Mouse (Mus musculus) ES-Bruce4 (cell line): ENCODE measurements at regions not wholly inside any gene's neighbourhood (a gene's known extent, or its start where the extent isn't known, plus 50 kb on each side); places are given as distances from the start of the nearest gene placed in this dataset.

Experiments used
- CTCF ChIP-seq: IDR thresholded peaks from one replicate; pipeline ENCODE4 v1.8.1; 2011; ENCODE audit warnings: low read depth, low read length
- EP300 ChIP-seq: IDR thresholded peaks from 2 replicates; pipeline ENCODE4 v1.6.1; 2011; ENCODE audit warnings: low read depth, low read length; ENCODE audit not compliant: insufficient read depth
- POLR2A ChIP-seq: IDR thresholded peaks from one replicate; pipeline ENCODE4 v1.8.1; 2011; ENCODE audit warnings: low read length; ENCODE audit not compliant: insufficient read depth

- TF ChIP-seq POLR2A = no peak
- TF ChIP-seq CTCF = no peak
- no peak for TF ChIP-seq EP300
Measured at GRCm38 (mm10) chr11:114331579-114332150, 264.8 kb upstream of the Sdk2 start.
